In genomic region chr4:124759305-124759811, GRCm38 (mm10) we compare ENCODE assay signal across 9 mouse cellular contexts. TPM values are rescaled to one million over a fixed set of nuclear protein-coding genes. Genes with fewer than 3 reads are reported as not detected.
DNase-seq lines count a peak whose midpoint lies in the region; ATAC-seq and TF ChIP-seq lines count a peak whose summit lies in the region.
"Had no signal": no experiment of that assay in that cellular context is flagged by ENCODE, and none has a peak within 500 bp of the region (broad histone marks: within the 10 kb centered on the region; RNA-seq: fewer than 3 reads in every experiment).

No protein-coding gene starts in this region.

- H3K4me1 ChIP-seq in MEL (ENCODE audit: control insufficient read depth in 1 of 2, insufficient read depth in 2 of 2, low read length in 2 of 2), result peaks cover 10 to 23% of the 10 kb centered on the region in 2 experiments
- peaks cover 8% of the 10 kb centered on the region; the same call in 1 of the 2 replicates for H3K4me1 ChIP-seq in kidney, embryonic 14.5 days (ENCODE audit: control insufficient read depth, insufficient read depth, low read length)
- H3K4me1 ChIP-seq in lung, postnatal 0 days (ENCODE audit: insufficient read depth, low read depth, low read length), result peaks cover 2% of the 10 kb centered on the region
- H3K4me1 ChIP-seq in hindbrain, postnatal 0 days (ENCODE audit: insufficient read depth, low read length), result no peaks in the 10 kb centered on the region

- TF ChIP-seq EP300 in MEL (IDR thresholded peaks at IDR 0.05; ENCODE audit: low read depth in 1 of 2, low read length in 2 of 2), result peak in 1 of 2 experiments; percentile 74; a peak in 3 of 4 replicates
- TF ChIP-seq EP300 in lung, postnatal 0 days (IDR thresholded peaks at IDR 0.05), result no peak

- WGBS in kidney, embryonic 14.5 days, result 57% methylated on average over 7 of the region's 7 CpGs
- WGBS in lung, postnatal 0 days, result 31% methylated on average over 7 of the region's 7 CpGs
- WGBS in hindbrain, postnatal 0 days, result 86% methylated on average over 7 of the region's 7 CpGs

- H3K4me3 ChIP-seq in MEL (ENCODE audit: control insufficient read depth in 1 of 2, insufficient read depth in 1 of 2, low read depth in 2 of 2, low read length in 2 of 2), result no peak overlapping the region
- H3K4me3 ChIP-seq in kidney, embryonic 14.5 days (ENCODE audit: low read length), result no peak overlapping the region
- no peak overlapping the region for H3K4me3 ChIP-seq in lung, postnatal 0 days (ENCODE audit: low read depth, low read length)
- H3K4me3 ChIP-seq in hindbrain, postnatal 0 days (ENCODE audit: low read length), result no peak overlapping the region
- H3K4me3 ChIP-seq: embryonic facial prominence, embryonic 13.5 days had no signal

- H3K9ac ChIP-seq in MEL (ENCODE audit: control insufficient read depth, low read depth, low read length, poor library complexity, severe bottlenecking), result 0 out of 2 replicates have a peak overlapping the region, but pooled peaks have one; percentile 30
- H3K9ac ChIP-seq in kidney, embryonic 14.5 days (ENCODE audit: low read depth, low read length), result no peak overlapping the region
- H3K9ac ChIP-seq in lung, postnatal 0 days (replicated peaks; ENCODE audit: low read depth), result no peak overlapping the region
- H3K9ac ChIP-seq in hindbrain, postnatal 0 days (replicated peaks; ENCODE audit: low read length), result no peak overlapping the region
- H3K9ac ChIP-seq: embryonic facial prominence, embryonic 13.5 days had no signal

- H3K9me3 ChIP-seq in MEL (replicated peaks; ENCODE audit: insufficient read depth, low read length), result no peaks in the 10 kb centered on the region
- no peaks in the 10 kb centered on the region for H3K9me3 ChIP-seq in kidney, embryonic 14.5 days (ENCODE audit: control insufficient read depth, low read length)
- H3K9me3 ChIP-seq in lung, postnatal 0 days (ENCODE audit: low read length), result no peaks in the 10 kb centered on the region
- H3K9me3 ChIP-seq in hindbrain, postnatal 0 days (ENCODE audit: low read length), result no peaks in the 10 kb centered on the region
- H3K9me3 ChIP-seq: embryonic facial prominence, embryonic 13.5 days had no signal

- DNase-seq in CD4-positive, CD25-positive, alpha-beta regulatory T cell, adult 2 months (ENCODE audit: low read depth, low spot score), result peak; percentile 42
- DNase-seq in MEL (ENCODE audit: low read depth, low spot score), result peak; percentile 86
- peak; percentile 40 for DNase-seq in lung, postnatal 0 days (ENCODE audit: low spot score)
- DNase-seq in cerebellum, adult 18-20 months, result no peak
- no peak for DNase-seq in hindbrain, postnatal 0 days (ENCODE audit: low spot score)

- peak; percentile 64 for ATAC-seq in kidney, embryonic 14.5 days (ENCODE audit: low FRiP score, low TSS enrichment)
- ATAC-seq in lung, postnatal 0 days, result peak; percentile 75
- no peak for ATAC-seq in erythroblast, adult 5-6 weeks (replicated peaks; ENCODE audit: low FRiP score, poor library complexity, severe bottlenecking)
- ATAC-seq in hindbrain, postnatal 0 days, result no peak

- H3K4me2 ChIP-seq in kidney, embryonic 14.5 days (replicated peaks; ENCODE audit: low read depth, low read length), result no peak overlapping the region
- H3K4me2 ChIP-seq in lung, postnatal 0 days (replicated peaks; ENCODE audit: low read depth, low read length), result no peak overlapping the region
- H3K4me2 ChIP-seq in hindbrain, postnatal 0 days (ENCODE audit: low read depth, low read length), result no peak overlapping the region
- H3K4me2 ChIP-seq: embryonic facial prominence, embryonic 13.5 days had no signal

- no peak for TF ChIP-seq POLR2A in MEL (IDR thresholded peaks at IDR 0.05; ENCODE audit: control insufficient read depth in 1 of 2, insufficient read depth in 1 of 2, low read depth in 1 of 2, low read length in 2 of 2, poor library complexity in 1 of 2)

- H3K79me2 ChIP-seq in MEL (ENCODE audit: control insufficient read depth, insufficient read depth, low read length, poor library complexity), result peaks cover 70% of the 10 kb centered on the region

- no peak for TF ChIP-seq CTCF in MEL (IDR thresholded peaks at IDR 0.05 in 2 of 3, conservative IDR thresholded peaks at IDR 0.05 in 1 of 3; ENCODE audit: control insufficient read depth in 1 of 3, insufficient read depth in 1 of 3, low read depth in 2 of 3, low read length in 3 of 3, poor library complexity in 1 of 3, severe bottlenecking in 1 of 3)
- TF ChIP-seq CTCF in lung, postnatal 0 days (IDR thresholded peaks at IDR 0.05), result no peak
- no peak for TF ChIP-seq CTCF in hindbrain, postnatal 0 days (IDR thresholded peaks at IDR 0.05; ENCODE audit: low read depth)

- H3K36me3 ChIP-seq in MEL (ENCODE audit: control insufficient read depth in 1 of 2, insufficient read depth in 2 of 2, low read length in 2 of 2), result peaks cover 7 to 41% of the 10 kb centered on the region in 2 experiments
- H3K36me3 ChIP-seq in kidney, embryonic 14.5 days (ENCODE audit: control insufficient read depth, insufficient read depth, low read length), result no peaks in the 10 kb centered on the region
- H3K36me3 ChIP-seq in lung, postnatal 0 days (ENCODE audit: insufficient read depth, low read length), result no peaks in the 10 kb centered on the region
- no peaks in the 10 kb centered on the region for H3K36me3 ChIP-seq in hindbrain, postnatal 0 days (ENCODE audit: insufficient read depth, low read length)

- peak overlapping the region; percentile 70 for H3K27ac ChIP-seq in MEL (ENCODE audit: control insufficient read depth, low read depth, low read length)
- H3K27ac ChIP-seq in kidney, embryonic 14.5 days (ENCODE audit: low read depth, low read length), result peak overlapping the region; percentile 44; the same call in 1 of the 2 replicates
- peak overlapping the region; percentile 72 for H3K27ac ChIP-seq in lung, postnatal 0 days (ENCODE audit: low read length)
- no peak overlapping the region for H3K27ac ChIP-seq in hindbrain, postnatal 0 days
- H3K27ac ChIP-seq: embryonic facial prominence, embryonic 13.5 days; macrophage had no signal

- no peak for TF ChIP-seq RAD21 in MEL (IDR thresholded peaks at IDR 0.05; ENCODE audit: low read depth, low read length)

- no peaks in the 10 kb centered on the region for H3K27me3 ChIP-seq in MEL (ENCODE audit: control insufficient read depth in 1 of 2, insufficient read depth in 2 of 2, low read length in 2 of 2)
- H3K27me3 ChIP-seq in kidney, embryonic 14.5 days (ENCODE audit: control insufficient read depth, insufficient read depth, low read length), result no peaks in the 10 kb centered on the region
- no peaks in the 10 kb centered on the region for H3K27me3 ChIP-seq in lung, postnatal 0 days (replicated peaks; ENCODE audit: insufficient read depth, low read length)
- H3K27me3 ChIP-seq in hindbrain, postnatal 0 days (ENCODE audit: insufficient read depth, low read length), result no peaks in the 10 kb centered on the region
- H3K27me3 ChIP-seq: embryonic facial prominence, embryonic 13.5 days had no signal

RNA-seq across cellular contexts. Expression of gene Inpp5b, which starts 17.7 kb away (rescaled TPM):
- 27.7 and 28.6 TPM in 2 replicates for total RNA-seq in MEL (2012; rRNA removed)
- 10 to 100 TPM in 1 of 2 experiments, not detected in 1; 52.5 TPM for polyA plus RNA-seq in MEL (2012; ENCODE audit: insufficient read depth in 1 of 2, insufficient read length in 2 of 2, low read depth in 1 of 2, low replicate concordance in 2 of 2, missing spikeins in 1 of 2)
- polyA plus RNA-seq in kidney, embryonic 14.5 days (2014; fragmentation: Nextera tagmentation; extraction: Ambion mirVana), result 22.2 and 26.4 TPM in 2 replicates
- 59.6 and 62.9 TPM in 2 replicates for polyA plus RNA-seq in lung, postnatal 0 days (2015; fragmentation: Nextera tagmentation; extraction: Ambion mirVana)
- total RNA-seq in erythroblast, adult 5-6 weeks (2015; ENCODE audit: low replicate concordance), result 27.3 and 37.0 TPM in 2 replicates
- 15.2 and 15.8 TPM in 2 replicates for total RNA-seq in erythroblast, adult 5-6 weeks (2017; ENCODE audit: low replicate concordance)
- 15.9 and 16.0 TPM in 2 replicates for total RNA-seq in hindbrain, postnatal 0 days (2014; rRNA removed)
- polyA plus RNA-seq in hindbrain, postnatal 0 days (2015; fragmentation: Nextera tagmentation; extraction: Ambion mirVana), result 14.9 and 15.4 TPM in 2 replicates

RNA-seq across cellular contexts. Expression of gene Mtf1, which starts 42.5 kb away (rescaled TPM):
- total RNA-seq in MEL (2012; rRNA removed), result 15.5 and 17.8 TPM in 2 replicates
- polyA plus RNA-seq in MEL (2012; ENCODE audit: insufficient read depth in 1 of 2, insufficient read length in 2 of 2, low read depth in 1 of 2, low replicate concordance in 2 of 2, missing spikeins in 1 of 2), result 10 to 100 TPM; 28.9 to 37.8 TPM
- 13.7 and 17.5 TPM in 2 replicates for polyA plus RNA-seq in kidney, embryonic 14.5 days (2014; fragmentation: Nextera tagmentation; extraction: Ambion mirVana)
- polyA plus RNA-seq in lung, postnatal 0 days (2015; fragmentation: Nextera tagmentation; extraction: Ambion mirVana), result 9.3 and 10.8 TPM in 2 replicates
- 5.2 and 5.4 TPM in 2 replicates for total RNA-seq in erythroblast, adult 5-6 weeks (2015; ENCODE audit: low replicate concordance)
- 8.6 and 17.4 TPM in 2 replicates for total RNA-seq in erythroblast, adult 5-6 weeks (2017; ENCODE audit: low replicate concordance)
- total RNA-seq in hindbrain, postnatal 0 days (2014; rRNA removed), result 7.7 and 17.3 TPM in 2 replicates
- polyA plus RNA-seq in hindbrain, postnatal 0 days (2015; fragmentation: Nextera tagmentation; extraction: Ambion mirVana), result 23.4 and 24.7 TPM in 2 replicates

RNA-seq across cellular contexts. Expression of gene Sf3a3, which starts 44.8 kb away (rescaled TPM):
- total RNA-seq in MEL (2012; rRNA removed), result 136 and 144 TPM in 2 replicates
- polyA plus RNA-seq in MEL (2012; ENCODE audit: insufficient read depth in 1 of 2, insufficient read length in 2 of 2, low read depth in 1 of 2, low replicate concordance in 2 of 2, missing spikeins in 1 of 2), result 100 to 1,000 TPM; 127 to 295 TPM
- polyA plus RNA-seq in kidney, embryonic 14.5 days (2014; fragmentation: Nextera tagmentation; extraction: Ambion mirVana), result 177 and 183 TPM in 2 replicates
- 49.1 and 57.1 TPM in 2 replicates for polyA plus RNA-seq in lung, postnatal 0 days (2015; fragmentation: Nextera tagmentation; extraction: Ambion mirVana)
- total RNA-seq in erythroblast, adult 5-6 weeks (2015; ENCODE audit: low replicate concordance), result 14.2 and 24.2 TPM in 2 replicates
- total RNA-seq in erythroblast, adult 5-6 weeks (2017; ENCODE audit: low replicate concordance), result 26.2 and 34.7 TPM in 2 replicates
- 18.7 and 33.0 TPM in 2 replicates for total RNA-seq in hindbrain, postnatal 0 days (2014; rRNA removed)
- polyA plus RNA-seq in hindbrain, postnatal 0 days (2015; fragmentation: Nextera tagmentation; extraction: Ambion mirVana), result 79.7 and 87.9 TPM in 2 replicates

RNA-seq across cellular contexts. Expression of gene Fhl3, which starts 58.9 kb away (rescaled TPM):
- 5.6 TPM in 2 replicates for total RNA-seq in MEL (2012; rRNA removed)
- 10 to 100 TPM in 1 of 2 experiments, not detected in 1; 13.8 TPM for polyA plus RNA-seq in MEL (2012; ENCODE audit: insufficient read depth in 1 of 2, insufficient read length in 2 of 2, low read depth in 1 of 2, low replicate concordance in 2 of 2, missing spikeins in 1 of 2)
- 9.5 and 9.7 TPM in 2 replicates for polyA plus RNA-seq in kidney, embryonic 14.5 days (2014; fragmentation: Nextera tagmentation; extraction: Ambion mirVana)
- polyA plus RNA-seq in lung, postnatal 0 days (2015; fragmentation: Nextera tagmentation; extraction: Ambion mirVana), result 5.2 and 5.8 TPM in 2 replicates
- 4.2 and 7.5 TPM in 2 replicates for total RNA-seq in erythroblast, adult 5-6 weeks (2015; ENCODE audit: low replicate concordance)
- total RNA-seq in erythroblast, adult 5-6 weeks (2017; ENCODE audit: low replicate concordance), result 0.77 and 1.3 TPM in 2 replicates
- total RNA-seq in hindbrain, postnatal 0 days (2014; rRNA removed), result 7.1 and 7.3 TPM in 2 replicates
- polyA plus RNA-seq in hindbrain, postnatal 0 days (2015; fragmentation: Nextera tagmentation; extraction: Ambion mirVana), result 2.5 and 3.1 TPM in 2 replicates

Comparison
In these comparisons a context has a peak if more than half of its experiments do, and no peak if none do; other contexts are left out.
1. DNase-seq: peak in CD4-positive, CD25-positive, alpha-beta regulatory T cell, adult 2 months (single experiment), MEL (single experiment) and lung, postnatal 0 days (single experiment); none in cerebellum, adult 18-20 months (0 of 2) and hindbrain, postnatal 0 days (single experiment).
2. ATAC-seq: peak in kidney, embryonic 14.5 days (single experiment) and lung, postnatal 0 days (single experiment); none in erythroblast, adult 5-6 weeks (single experiment) and hindbrain, postnatal 0 days (single experiment).